Mouse (Mus musculus) thymus, postnatal 25 days (tissue): ENCODE measurements around the gene Hist1h2af.
"Not testable (repeated sequence)": the region's sequence is repeated elsewhere in the genome, so short reads cannot be mapped to it uniquely, and the experiment has no call there.

Experiments used
- DNase-seq: peaks from one replicate; pipeline ENCODE4 v3.0.0; 2022

The Hist1h2af gene

GRCm38 (mm10) chr13:23561531-23561882 lies 27.8 kb downstream of the Hist1h2af start:
- DNase-seq: not testable (repeated sequence)

- peak; percentile 91 for DNase-seq
Measured at GRCm38 (mm10) chr13:23561883-23562659, 28.4 kb downstream of the Hist1h2af start, which contains the start of gene Hist1h3e. TSS of gene Hist1h3e (minus strand) at chr13:23562369.

DNA sequence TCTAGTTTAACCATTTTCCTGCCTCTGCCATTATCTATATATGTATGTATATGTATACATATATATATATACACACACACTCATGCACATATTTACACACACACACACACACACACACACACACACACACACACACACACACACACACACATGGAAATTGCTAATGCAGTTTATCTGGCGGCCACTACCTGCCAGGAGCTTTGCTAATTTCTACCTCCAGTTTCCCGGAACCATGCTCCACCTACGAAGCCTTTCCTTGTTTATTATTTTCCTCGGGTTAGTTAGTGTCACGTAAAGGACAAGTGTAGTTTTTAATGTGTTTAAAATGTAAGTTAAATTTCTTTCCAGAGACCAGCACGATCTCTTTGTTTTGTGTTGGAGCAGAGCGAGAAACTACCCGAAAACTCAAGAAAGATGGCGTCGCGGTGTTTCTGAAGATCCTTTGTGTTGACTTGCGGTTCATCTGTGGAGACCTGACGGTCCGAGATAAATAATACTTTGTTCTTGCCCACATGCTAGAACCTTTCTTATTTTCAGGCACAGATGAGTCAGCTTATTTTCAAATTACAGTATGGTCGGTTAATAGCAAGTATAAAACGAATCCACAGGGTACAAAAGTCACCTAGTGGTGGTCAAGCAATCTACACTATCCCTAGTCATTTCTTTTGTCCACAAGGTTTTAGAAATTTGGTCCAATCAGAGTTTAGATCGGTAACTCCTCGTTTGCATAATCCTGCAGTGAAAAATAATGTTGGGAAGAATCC lies 29.2 kb downstream of the Hist1h2af start:
- DNase-seq: peak; percentile 42

DNA sequence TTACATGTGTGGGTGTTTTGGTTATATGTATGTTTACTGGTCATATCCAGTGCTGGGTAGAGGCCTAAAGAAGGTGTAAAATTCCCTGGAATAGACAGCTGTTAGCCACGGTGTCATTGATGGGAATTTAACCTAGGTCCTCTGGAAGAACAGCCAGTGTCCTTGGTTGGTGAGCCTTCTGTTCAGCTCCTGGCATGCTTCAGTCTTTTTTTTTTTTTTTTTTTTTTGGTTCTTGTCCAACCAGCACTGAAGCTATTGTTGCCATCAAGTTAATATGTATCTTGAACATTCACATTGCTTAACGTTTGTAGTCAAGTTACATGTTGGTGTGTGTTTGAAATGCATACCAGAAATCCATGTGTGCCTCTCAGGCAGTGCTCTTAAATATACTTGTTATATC lies 30.8 kb downstream of the Hist1h2af start:
- DNase-seq: no peak

- DNase-seq: not testable (repeated sequence)
Measured at GRCm38 (mm10) chr13:23570261-23571021, 36.7 kb downstream of the Hist1h2af start.

GRCm38 (mm10) chr13:23571022-23571503 lies 37.4 kb downstream of the Hist1h2af start, which contains the start of the genes Hist1h2ae and Hist1h2bg:
TSS of gene Hist1h2ae (minus strand) at chr13:23571220.
TSS of gene Hist1h2bg (plus strand) at chr13:23571396.
- peak; percentile 84 for DNase-seq

DNA sequence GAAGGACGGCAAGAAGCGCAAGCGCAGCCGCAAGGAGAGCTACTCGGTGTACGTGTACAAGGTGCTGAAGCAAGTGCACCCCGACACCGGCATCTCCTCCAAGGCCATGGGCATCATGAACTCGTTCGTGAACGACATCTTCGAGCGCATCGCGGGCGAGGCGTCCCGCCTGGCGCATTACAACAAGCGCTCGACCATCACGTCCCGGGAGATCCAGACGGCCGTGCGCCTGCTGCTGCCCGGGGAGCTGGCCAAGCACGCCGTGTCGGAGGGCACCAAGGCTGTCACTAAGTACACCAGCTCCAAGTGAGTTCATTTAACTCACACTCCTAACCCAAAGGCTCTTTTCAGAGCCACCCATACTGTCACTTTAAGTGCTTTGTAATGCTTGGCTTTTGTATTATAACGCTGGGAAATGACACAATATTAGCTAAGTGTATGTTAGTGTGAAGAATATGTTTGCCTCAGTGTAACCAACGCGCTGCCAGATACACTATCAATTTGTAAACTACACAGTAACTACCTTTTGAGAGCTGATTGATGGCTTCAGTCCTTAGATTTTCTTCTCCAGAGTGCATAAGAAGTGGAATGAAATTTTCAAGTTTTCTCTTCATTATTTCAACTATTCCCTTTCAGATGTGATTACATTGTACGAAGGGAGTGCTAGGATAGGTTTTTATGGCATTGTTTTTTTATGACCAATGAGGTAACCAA lies 38.0 kb downstream of the Hist1h2af start:
- peak; percentile 40 for DNase-seq

GRCm38 (mm10) chr13:23572218-23573033 lies 38.7 kb downstream of the Hist1h2af start:
- DNase-seq: no peak

DNA sequence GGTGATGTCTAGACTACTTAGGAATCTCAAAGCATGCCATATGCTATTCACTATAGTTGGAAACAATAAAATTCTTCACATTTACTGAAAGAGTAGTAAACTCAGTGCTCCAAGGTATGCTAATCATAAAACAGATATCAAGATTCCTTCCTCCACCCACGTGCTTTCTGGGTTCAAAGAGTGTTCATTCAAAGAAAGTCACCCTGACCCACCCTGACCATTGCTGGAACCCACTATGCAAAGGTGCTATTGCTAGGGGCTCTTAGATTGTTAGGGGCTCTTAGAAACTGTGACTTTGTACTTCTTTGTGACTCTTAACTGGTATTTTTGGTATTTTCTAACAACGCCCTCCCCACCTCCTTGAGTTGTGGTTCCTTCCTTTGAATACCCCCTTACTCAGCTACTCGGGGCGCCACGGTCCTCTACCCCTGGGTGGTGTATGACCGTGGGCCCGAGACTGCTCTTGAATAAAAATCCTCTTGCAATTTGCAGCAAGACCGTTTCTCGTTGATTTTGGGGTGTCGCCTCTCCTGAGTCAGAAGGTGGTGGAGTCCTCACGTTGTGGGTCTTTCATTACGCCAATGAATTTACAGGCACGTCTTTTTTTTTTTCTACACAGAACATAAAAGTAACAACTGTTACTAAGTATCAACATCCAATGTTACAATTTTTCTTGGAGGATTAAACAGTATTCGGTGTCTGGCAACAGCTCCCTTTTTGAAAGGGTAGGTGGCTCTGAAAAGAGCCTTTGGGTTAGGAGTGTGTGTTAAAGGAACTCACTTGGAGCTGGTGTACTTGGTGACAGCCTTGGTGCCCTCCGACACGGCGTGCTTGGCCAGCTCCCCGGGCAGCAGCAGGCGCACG lies 39.6 kb downstream of the Hist1h2af start:
- peak; percentile 42 for DNase-seq

DNA sequence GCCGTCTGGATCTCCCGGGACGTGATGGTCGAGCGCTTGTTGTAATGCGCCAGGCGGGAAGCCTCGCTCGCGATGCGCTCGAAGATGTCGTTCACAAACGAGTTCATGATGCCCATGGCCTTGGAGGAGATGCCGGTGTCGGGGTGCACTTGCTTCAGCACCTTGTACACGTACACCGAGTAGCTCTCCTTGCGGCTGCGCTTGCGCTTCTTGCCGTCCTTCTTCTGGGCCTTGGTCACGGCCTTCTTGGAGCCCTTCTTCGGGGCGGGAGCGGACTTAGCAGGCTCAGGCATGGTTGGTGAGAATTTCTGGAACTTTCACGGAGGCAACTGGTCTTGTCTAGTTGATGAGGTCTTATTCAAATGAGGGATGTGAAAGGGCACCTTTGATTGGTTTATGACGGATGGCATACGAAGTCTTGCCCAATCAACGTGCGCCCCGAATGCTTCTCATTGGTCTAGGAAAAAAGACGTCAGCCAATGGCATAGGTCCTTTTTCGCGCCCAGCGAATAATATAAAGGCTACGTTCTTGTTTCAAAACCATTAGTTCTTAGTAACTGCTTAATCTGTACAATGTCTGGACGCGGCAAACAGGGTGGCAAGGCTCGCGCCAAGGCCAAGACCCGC lies 40.3 kb downstream of the Hist1h2af start, which contains the start of the genes Hist1h2bf and Hist1h2ad:
TSS of gene Hist1h2bf (minus strand) at position 299 of the 627 bp plus-strand sequence.
TSS of gene Hist1h2ad (plus strand) at position 484 of the 627 bp plus-strand sequence.
- DNase-seq: peak; percentile 90

GRCm38 (mm10) chr13:23574546-23575170 lies 41.0 kb downstream of the Hist1h2af start:
- DNase-seq: not testable (repeated sequence)

DNA sequence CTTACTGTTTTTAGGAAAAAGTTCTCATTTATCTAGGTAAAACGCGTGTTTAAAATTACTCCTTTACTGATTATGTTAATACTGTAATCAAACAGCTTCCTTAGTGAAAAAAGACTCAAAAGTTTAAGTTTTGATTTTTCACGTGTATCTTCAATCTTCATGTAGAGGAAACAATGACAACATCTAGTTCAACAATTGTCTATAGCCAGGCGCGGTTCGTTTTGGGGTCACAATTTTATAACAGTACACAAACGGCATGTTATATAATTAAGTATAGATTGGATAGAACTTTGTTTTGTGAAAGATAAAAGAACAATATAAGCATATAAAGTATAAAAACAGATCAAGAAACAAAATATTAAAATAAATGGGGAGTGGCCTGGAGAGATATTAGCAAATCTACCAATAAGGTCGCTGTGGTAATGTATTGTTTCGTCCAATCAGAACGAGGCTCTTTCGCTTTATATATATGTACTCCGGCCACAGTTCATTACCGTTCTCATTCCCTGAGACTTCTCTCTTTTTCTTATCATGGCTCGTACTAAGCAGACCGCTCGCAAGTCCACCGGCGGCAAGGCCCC lies 41.7 kb downstream of the Hist1h2af start, which contains the start of gene Hist1h3d:
TSS of gene Hist1h3d (plus strand) at position 493 of the 581 bp plus-strand sequence.
- peak; percentile 65 for DNase-seq

- DNase-seq: peak; percentile 38
Measured at GRCm38 (mm10) chr13:23575864-23576313, 42.2 kb downstream of the Hist1h2af start.

- no peak for DNase-seq
Measured at GRCm38 (mm10) chr13:23576351-23576881, 42.7 kb downstream of the Hist1h2af start.

DNA sequence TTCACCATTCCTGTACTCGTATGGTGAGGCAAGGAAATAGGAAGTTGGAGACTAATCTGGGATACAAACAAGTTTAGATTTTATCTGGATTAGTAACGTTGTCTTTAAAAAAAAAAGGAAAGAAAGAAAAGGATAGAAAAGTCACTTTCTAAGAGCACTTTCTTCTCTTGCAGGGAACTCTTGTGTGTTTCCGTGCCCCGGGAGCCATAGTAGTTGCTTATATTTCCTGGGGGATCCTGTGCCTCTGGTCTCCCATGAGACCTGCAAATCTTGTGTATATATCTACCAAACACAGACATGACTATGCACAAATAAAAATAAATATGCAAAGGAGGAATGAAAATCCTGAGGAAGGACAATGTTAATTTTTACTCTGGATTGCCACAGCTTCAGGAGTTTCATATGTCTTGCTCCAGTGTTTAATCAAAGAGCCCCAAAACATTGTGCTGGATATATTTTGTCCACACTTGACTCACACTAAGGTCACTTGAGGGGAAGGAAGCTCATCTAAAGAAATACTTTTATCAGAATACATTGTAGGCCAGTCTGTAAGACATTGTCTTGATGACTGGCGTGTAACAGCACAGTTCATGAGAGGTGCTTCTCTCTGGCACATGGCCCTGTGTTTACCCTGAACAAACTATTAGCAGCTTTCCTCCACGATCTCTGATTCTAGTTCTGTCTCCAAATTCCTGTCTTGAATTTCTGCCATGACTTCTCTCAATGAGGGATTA lies 43.4 kb downstream of the Hist1h2af start:
- DNase-seq: no peak

DNA sequence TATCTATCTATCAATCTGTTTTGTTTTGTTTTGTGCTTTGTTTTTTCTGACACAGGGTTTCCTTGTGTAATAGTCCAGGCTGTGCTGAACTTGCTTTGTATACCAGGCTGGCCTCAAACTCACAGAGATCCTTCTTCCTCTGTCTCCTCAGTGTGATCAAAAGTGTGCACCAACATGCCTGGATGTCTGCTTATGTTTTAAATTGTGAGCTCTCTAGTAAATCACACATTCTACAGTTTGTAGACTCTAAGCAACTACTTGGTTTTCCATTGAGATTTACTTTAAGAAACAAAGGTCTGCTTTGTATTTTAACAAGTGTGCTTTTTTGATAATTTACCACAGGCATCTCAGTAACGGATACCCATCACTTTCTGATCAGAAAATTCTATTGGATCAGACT lies 44.1 kb downstream of the Hist1h2af start:
- no peak for DNase-seq
